Comparison of ENCODE assay signal across 12 mouse cellular contexts in genomic region chr1:174564561-174564960, GRCm38 (mm10).
"Had no signal": no experiment of that assay in that cellular context is flagged by ENCODE, and none has a peak within 500 bp of the region (broad histone marks: within the 10 kb centered on the region; RNA-seq: fewer than 3 reads in every experiment).

No protein-coding gene starts in this region.

- DNase-seq: retina, postnatal 1 day; right cerebral cortex, adult 18-20 months; right cerebral cortex, postnatal 14 days; right cerebral cortex, postnatal 25 days; right cerebral cortex, postnatal 4 days; spleen, adult 18-20 months; thymus, adult 18-20 months; thymus, adult 2 months; thymus, postnatal 14 days; thymus, postnatal 25 days; thymus, postnatal 36 days; thymus, postnatal 4 days had no signal
